Mouse (Mus musculus): ENCODE measurements at regions not wholly inside any gene's neighbourhood (a gene's known extent, or its start where the extent isn't known, plus 50 kb on each side); places are given as distances from the start of the nearest gene placed in this dataset.

GRCm38 (mm10) chr16:30735360-30735759 is 135.8 kb downstream of the Fam43a start:
- in situ Hi-C loops (cut with MboI), result no loop called here

- in situ Hi-C loops (cut with MboI), result no loop called here
Measured at GRCm38 (mm10) chr16:30735969-30736368, 136.4 kb downstream of the Fam43a start.

- in situ Hi-C loops (cut with MboI), result no loop called here
Measured at GRCm38 (mm10) chr16:30736662-30737326, 137.3 kb downstream of the Fam43a start.

- in situ Hi-C loops (cut with MboI), result no loop called here
Measured at GRCm38 (mm10) chr16:30737524-30737923, 138.0 kb downstream of the Fam43a start.

- in situ Hi-C loops (cut with MboI), result no loop called here
Measured at GRCm38 (mm10) chr16:30739651-30740050, 140.1 kb downstream of the Fam43a start.

- in situ Hi-C loops (cut with MboI), result no loop called here
Measured at GRCm38 (mm10) chr16:30741192-30741591, 141.7 kb downstream of the Fam43a start.

GRCm38 (mm10) chr16:30742474-30742873 is 143.0 kb downstream of the Fam43a start:
- in situ Hi-C loops (cut with MboI), result no loop called here

GRCm38 (mm10) chr16:30743566-30743965 is 144.0 kb downstream of the Fam43a start:
- in situ Hi-C loops (cut with MboI), result no loop called here

- in situ Hi-C loops (cut with MboI), result no loop called here
Measured at GRCm38 (mm10) chr16:30744237-30744636, 144.7 kb downstream of the Fam43a start.

- in situ Hi-C loops (cut with MboI), result no loop called here
Measured at GRCm38 (mm10) chr16:30745598-30746181, 146.2 kb downstream of the Fam43a start.

- in situ Hi-C loops (cut with MboI), result no loop called here
Measured at GRCm38 (mm10) chr16:30746211-30746610, 146.7 kb downstream of the Fam43a start.

GRCm38 (mm10) chr16:30749841-30750240 is 150.3 kb downstream of the Fam43a start:
- in situ Hi-C loops (cut with MboI), result no loop called here

GRCm38 (mm10) chr16:30755771-30756170 is 156.2 kb downstream of the Fam43a start:
- in situ Hi-C loops (cut with MboI), result no loop called here

GRCm38 (mm10) chr16:30756678-30757077 is 157.2 kb downstream of the Fam43a start:
- in situ Hi-C loops (cut with MboI), result no loop called here

GRCm38 (mm10) chr16:30757556-30757955 is 158.0 kb downstream of the Fam43a start:
- in situ Hi-C loops (cut with MboI), result no loop called here

GRCm38 (mm10) chr16:30758041-30758440 is 158.5 kb downstream of the Fam43a start:
- in situ Hi-C loops (cut with MboI), result no loop called here

GRCm38 (mm10) chr16:30759503-30759902 is 160.0 kb downstream of the Fam43a start:
- in situ Hi-C loops (cut with MboI), result no loop called here

GRCm38 (mm10) chr16:30761201-30761710 is 161.7 kb downstream of the Fam43a start:
- in situ Hi-C loops (cut with MboI), result no loop called here

GRCm38 (mm10) chr16:30762898-30763595 is 163.5 kb downstream of the Fam43a start:
- in situ Hi-C loops (cut with MboI), result no loop called here

- in situ Hi-C loops (cut with MboI), result no loop called here
Measured at GRCm38 (mm10) chr16:30765591-30765990, 166.1 kb downstream of the Fam43a start.

GRCm38 (mm10) chr16:30769007-30769442 is 169.5 kb downstream of the Fam43a start:
- in situ Hi-C loops (cut with MboI), result no loop called here

- in situ Hi-C loops (cut with MboI), result no loop called here
Measured at GRCm38 (mm10) chr16:30769467-30769866, 169.9 kb downstream of the Fam43a start.

- in situ Hi-C loops (cut with MboI), result no loop called here
Measured at GRCm38 (mm10) chr16:30772802-30773201, 173.3 kb downstream of the Fam43a start.
